Mouse (Mus musculus) liver, embryonic 14.5 days (tissue): Measurements from ENCODE around the gene Iqcn.

ENCODE experiments used
- CTCF ChIP-seq: IDR thresholded peaks from 2 replicates; pipeline ENCODE4 v1.5.1; 2016; ENCODE audit warnings: antibody characterized with exemption, low read depth, control low read depth
- EP300 ChIP-seq: IDR thresholded peaks from 2 replicates; pipeline ENCODE4 v1.6.1; 2016; ENCODE audit warnings: antibody characterized with exemption, low read depth

DNA sequence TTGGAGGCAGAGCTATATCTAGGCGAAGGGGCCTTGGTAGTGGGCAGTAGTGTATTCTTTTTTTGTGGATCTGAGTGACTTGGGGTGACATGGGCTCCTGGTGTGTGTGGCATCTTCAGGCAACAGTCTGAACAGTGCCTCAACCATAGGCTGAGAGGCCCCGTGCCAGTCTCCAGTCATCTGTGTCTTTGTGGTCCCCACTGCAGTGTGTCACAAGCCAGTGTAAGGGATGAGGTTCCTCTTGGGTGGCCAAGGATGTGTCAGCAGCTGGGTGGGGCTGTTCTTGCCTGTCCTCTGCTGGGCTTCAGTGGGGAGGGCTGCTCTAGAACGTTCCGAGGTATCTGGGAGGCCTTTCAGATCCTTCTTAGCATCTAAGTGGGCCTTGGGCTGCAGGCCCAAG, 27.7 kb downstream of the Iqcn start:
- TF ChIP-seq CTCF (no peak), EP300 (no peak)
